In genomic region chr14:58114146-58114545, GRCm38 (mm10) we compare ENCODE assay signal across 23 mouse cellular contexts. TPM values are rescaled to one million over a fixed set of nuclear protein-coding genes. Genes with fewer than 3 reads are reported as not detected.
"Had no signal": no experiment of that assay in that cellular context is flagged by ENCODE, and none has a peak within 500 bp of the region (broad histone marks: within the 10 kb centered on the region; RNA-seq: fewer than 3 reads in every experiment).

No protein-coding gene starts in this region.

- ATAC-seq: liver, postnatal 0 days; lung, postnatal 0 days; midbrain, embryonic 13.5 days; midbrain, embryonic 16.5 days had no signal

- H3K4me1 ChIP-seq: limb, embryonic 12.5 days; megakaryocyte, embryonic 14.5 days; stomach, embryonic 15.5 days had no signal

- DNase-seq: kidney, postnatal 25 days; layer of hippocampus, adult 9-11 months; liver, postnatal 0 days; lung, embryonic 14.5 days; lung, postnatal 36 days; retina, postnatal 1 day; right cerebral cortex, postnatal 25 days; spleen, adult 18-20 months; thymus, postnatal 25 days had no signal

- H3K27me3 ChIP-seq: limb, embryonic 15.5 days; megakaryocyte, embryonic 14.5 days; midbrain, embryonic 13.5 days; neural tube, embryonic 13.5 days; stomach, embryonic 15.5 days had no signal

- H3K4me3 ChIP-seq: layer of hippocampus, adult 2 months; limb, embryonic 12.5 days; limb, embryonic 15.5 days; megakaryocyte, embryonic 14.5 days; midbrain, embryonic 10.5 days; midbrain, embryonic 13.5 days; myocyte; neural tube, embryonic 13.5 days; stomach, embryonic 15.5 days had no signal

- H3K27ac ChIP-seq: layer of hippocampus, adult 2 months; limb, embryonic 12.5 days; limb, embryonic 15.5 days; liver, embryonic 14.5 days; midbrain, embryonic 10.5 days; midbrain, embryonic 13.5 days; neural tube, embryonic 13.5 days; stomach, embryonic 15.5 days had no signal

RNA-seq across cellular contexts. Expression of gene Fgf9, which starts 43.8 kb away (rescaled TPM):
- total RNA-seq: monocyte, adult 5-6 weeks; neutrophil, adult 5-6 weeks had no signal
